ENCODE assay signal across 10 mouse cellular contexts in genomic region chr7:16028102-16028927, GRCm38 (mm10). TPM values are rescaled to one million over a fixed set of nuclear protein-coding genes. Genes with fewer than 3 reads are reported as not detected.
DNase-seq lines count a peak whose midpoint lies in the region; ATAC-seq and TF ChIP-seq lines count a peak whose summit lies in the region.
"Had no signal": no experiment of that assay in that cellular context is flagged by ENCODE, and none has a peak within 500 bp of the region (broad histone marks: within the 10 kb centered on the region; RNA-seq: fewer than 3 reads in every experiment).

No protein-coding gene starts in this region.

- 0 out of 2 replicates have a peak overlapping the region, but pooled peaks have one; percentile 6 for H3K27ac ChIP-seq in midbrain, embryonic 16.5 days (ENCODE audit: low read length)
- H3K27ac ChIP-seq in midbrain, embryonic 13.5 days, result no peak overlapping the region
- H3K27ac ChIP-seq in heart, postnatal 0 days (ENCODE audit: low read depth), result peak overlapping the region; percentile 71
- H3K27ac ChIP-seq: embryonic facial prominence, embryonic 13.5 days had no signal

- no peaks in the 10 kb centered on the region for H3K27me3 ChIP-seq in midbrain, embryonic 16.5 days (ENCODE audit: control insufficient read depth, insufficient read depth, low read depth, low read length)
- H3K27me3 ChIP-seq in midbrain, embryonic 13.5 days, result no peaks in the 10 kb centered on the region
- H3K27me3 ChIP-seq in heart, postnatal 0 days (ENCODE audit: control insufficient read depth, insufficient read depth, low read length), result no peaks in the 10 kb centered on the region
- H3K27me3 ChIP-seq: embryonic facial prominence, embryonic 13.5 days had no signal

- TF ChIP-seq EP300 in heart, postnatal 0 days (IDR thresholded peaks at IDR 0.05; ENCODE audit: low read depth), result no peak

- DNase-seq in heart, adult 18-20 months, result peak; percentile 61 to 64
- DNase-seq in heart, postnatal 4 days, result no peak
- DNase-seq in heart, postnatal 0 days (ENCODE audit: low spot score), result no peak
- DNase-seq in right cerebral cortex, adult 2 months (ENCODE audit: low spot score in 2 of 2), result peak; percentile 62 to 63
- no peak for DNase-seq in thymus, postnatal 0 days (ENCODE audit: low spot score)

- 86% methylated on average over 6 of the region's 6 CpGs for WGBS in midbrain, embryonic 16.5 days
- 89% methylated on average over 6 of the region's 6 CpGs for WGBS in midbrain, embryonic 13.5 days
- 51% methylated on average over 6 of the region's 6 CpGs for WGBS in heart, postnatal 0 days

- peaks cover 3% of the 10 kb centered on the region; the same call in 1 of the 2 replicates for H3K36me3 ChIP-seq in midbrain, embryonic 16.5 days (ENCODE audit: control insufficient read depth, insufficient read depth, low read length)
- H3K36me3 ChIP-seq in midbrain, embryonic 13.5 days, result peaks cover 14% of the 10 kb centered on the region
- no peaks in the 10 kb centered on the region for H3K36me3 ChIP-seq in heart, postnatal 0 days (replicated peaks; ENCODE audit: control insufficient read depth, insufficient read depth, low read length)

- H3K9ac ChIP-seq in midbrain, embryonic 16.5 days (ENCODE audit: low read depth, low read length), result no peak overlapping the region
- no peak overlapping the region for H3K9ac ChIP-seq in midbrain, embryonic 13.5 days (replicated peaks)
- no peak overlapping the region for H3K9ac ChIP-seq in heart, postnatal 0 days (replicated peaks; ENCODE audit: low read depth, low read length)
- H3K9ac ChIP-seq: embryonic facial prominence, embryonic 13.5 days had no signal

- no peaks in the 10 kb centered on the region for H3K9me3 ChIP-seq in midbrain, embryonic 16.5 days (replicated peaks; ENCODE audit: control insufficient read depth, low read length, poor library complexity, severe bottlenecking)
- H3K9me3 ChIP-seq in midbrain, embryonic 13.5 days, result 0 out of 2 replicates have a peak, but pooled peaks cover 3% of the 10 kb centered on the region
- no peaks in the 10 kb centered on the region for H3K9me3 ChIP-seq in heart, postnatal 0 days (replicated peaks; ENCODE audit: control insufficient read depth, low read length)
- H3K9me3 ChIP-seq: G1E had no signal

- no peaks in the 10 kb centered on the region; the same call in 1 of the 2 replicates for H3K4me1 ChIP-seq in midbrain, embryonic 16.5 days (ENCODE audit: control insufficient read depth, insufficient read depth, low read length)
- no peaks in the 10 kb centered on the region for H3K4me1 ChIP-seq in midbrain, embryonic 13.5 days (replicated peaks)
- H3K4me1 ChIP-seq in heart, postnatal 0 days (ENCODE audit: control insufficient read depth, insufficient read depth), result peaks cover 22% of the 10 kb centered on the region

- peak; percentile 24; the same call in 1 of the 2 replicates for TF ChIP-seq CTCF in heart, postnatal 0 days (IDR thresholded peaks at IDR 0.05; ENCODE audit: low read depth)

- no peak for ATAC-seq in midbrain, embryonic 16.5 days
- no peak for ATAC-seq in midbrain, embryonic 13.5 days
- ATAC-seq in heart, postnatal 0 days (ENCODE audit: insufficient read depth, low read depth), result peak; percentile 49; the same call in 1 of the 2 replicates
- ATAC-seq in granulocyte monocyte progenitor cell, adult 5-6 weeks (replicated peaks; ENCODE audit: poor library complexity, severe bottlenecking), result no peak

- no peak overlapping the region for H3K4me3 ChIP-seq in midbrain, embryonic 16.5 days (ENCODE audit: low read depth, low read length)
- no peak overlapping the region for H3K4me3 ChIP-seq in midbrain, embryonic 13.5 days (replicated peaks)
- no peak overlapping the region for H3K4me3 ChIP-seq in heart, postnatal 0 days (ENCODE audit: low read depth, low read length)
- H3K4me3 ChIP-seq: embryonic facial prominence, embryonic 13.5 days had no signal

- H3K4me2 ChIP-seq in midbrain, embryonic 16.5 days (ENCODE audit: low read length), result no peak overlapping the region
- H3K4me2 ChIP-seq in midbrain, embryonic 13.5 days (replicated peaks), result no peak overlapping the region
- no peak overlapping the region for H3K4me2 ChIP-seq in heart, postnatal 0 days (ENCODE audit: low read depth, low read length)
- H3K4me2 ChIP-seq: embryonic facial prominence, embryonic 13.5 days had no signal

RNA-seq across cellular contexts. Expression of gene Bicra, which starts 19.4 kb away (rescaled TPM):
- total RNA-seq in heart, adult 18-20 months (2021), result 1 to 10 TPM; 4.2 to 5.9 TPM
- 1 to 10 TPM; 7.6 to 7.8 TPM for total RNA-seq in heart, postnatal 4 days (2021)
- 5.9 and 7.7 TPM in 2 replicates for polyA plus RNA-seq in midbrain, embryonic 16.5 days (2015; fragmentation: Nextera tagmentation; extraction: Ambion mirVana)
- 7.9 and 10.2 TPM in 2 replicates for polyA plus RNA-seq in midbrain, embryonic 13.5 days (2015; fragmentation: Nextera tagmentation; extraction: Ambion mirVana)
- 2.6 and 7.2 TPM in 2 replicates for total RNA-seq in heart, postnatal 0 days (2014; rRNA removed; ENCODE audit: low replicate concordance)
- polyA plus RNA-seq in heart, postnatal 0 days (2015; fragmentation: Nextera tagmentation; extraction: Ambion mirVana), result 2.0 and 2.4 TPM in 2 replicates
- 12.2 and 21.8 TPM in 2 replicates for total RNA-seq in granulocyte monocyte progenitor cell, adult 5-6 weeks (2014; fragmentation: Nextera tagmentation)
- 0.34 and 0.93 TPM in 2 replicates for total RNA-seq in granulocyte monocyte progenitor cell, adult 5-6 weeks (2017)
- polyA plus RNA-seq in thymus, postnatal 0 days (2015; fragmentation: Nextera tagmentation; extraction: Ambion mirVana), result 2.9 and 4.9 TPM in 2 replicates

RNA-seq across cellular contexts. Expression of gene Zfp541, which starts 33.3 kb away (rescaled TPM):
- total RNA-seq in heart, adult 18-20 months (2021), result not detected
- not detected for total RNA-seq in heart, postnatal 4 days (2021)
- 0.14 and 0.15 TPM in 2 replicates for polyA plus RNA-seq in midbrain, embryonic 16.5 days (2015; fragmentation: Nextera tagmentation; extraction: Ambion mirVana)
- not detected in 2 replicates for polyA plus RNA-seq in midbrain, embryonic 13.5 days (2015; fragmentation: Nextera tagmentation; extraction: Ambion mirVana)
- total RNA-seq in heart, postnatal 0 days (2014; rRNA removed; ENCODE audit: low replicate concordance), result 0.54 TPM in 1 of 2 replicates, not detected in the other
- not detected in 2 replicates for polyA plus RNA-seq in heart, postnatal 0 days (2015; fragmentation: Nextera tagmentation; extraction: Ambion mirVana)
- total RNA-seq in granulocyte monocyte progenitor cell, adult 5-6 weeks (2014; fragmentation: Nextera tagmentation), result not detected in 2 replicates
- total RNA-seq in granulocyte monocyte progenitor cell, adult 5-6 weeks (2017), result 0.31 TPM in 1 of 2 replicates, not detected in the other
- polyA plus RNA-seq in thymus, postnatal 0 days (2015; fragmentation: Nextera tagmentation; extraction: Ambion mirVana), result 0.13 and 0.36 TPM in 2 replicates
- total RNA-seq: G1E had no signal
- polyA plus RNA-seq: G1E had no signal

Comparison
In these comparisons a context has a peak if more than half of its experiments do, and no peak if none do; other contexts are left out.
1. DNase-seq: peak in heart, adult 18-20 months (2 of 2) and right cerebral cortex, adult 2 months (2 of 2); none in heart, postnatal 4 days (single experiment), heart, postnatal 0 days (single experiment) and thymus, postnatal 0 days (single experiment).